Mouse (Mus musculus): ENCODE measurements around the gene Olfr1308. TPM values are rescaled to one million over a fixed set of nuclear protein-coding genes. Genes with fewer than 3 reads are reported as not detected.

The Olfr1308 gene
- not detected in 2 replicates for polyA plus RNA-seq (2014; fragmentation: Nextera tagmentation; extraction: Ambion mirVana)

GRCm38 (mm10) chr2:111964844-111965243, at the start of gene Olfr1308:
Olfr1308 (minus strand) TSS chr2:111964944.
- 56% methylated on average over 1 of the region's 1 CpGs for WGBS

GRCm38 (mm10) chr2:112012608-112013007, 47.9 kb upstream of the Olfr1308 start, which contains the start of gene Olfr1310:
Olfr1310 (minus strand) TSS chr2:112012708.
- Histone ChIP-seq H3K9ac (ENCODE audit: low read length) (no peak within 1 kb of the TSS), H3K9me3 (ENCODE audit: control insufficient read depth, low read length) (no peaks in the 10 kb centered on the region), H3K36me3 (ENCODE audit: control insufficient read depth, insufficient read depth, low read length) (no peaks in the 10 kb centered on the region), H3K4me2 (ENCODE audit: low read depth, low read length, severe bottlenecking) (no peak within 1 kb of the TSS), H3K4me3 (ENCODE audit: low read depth, low read length) (no peak within 1 kb of the TSS), H3K27me3 (ENCODE audit: control insufficient read depth, insufficient read depth, low read length) (no peaks in the 10 kb centered on the region), H3K27ac (ENCODE audit: low read depth, low read length) (no peak within 1 kb of the TSS), H3K4me1 (replicated peaks; ENCODE audit: control insufficient read depth, insufficient read depth, low read length) (no peaks in the 10 kb centered on the region)
- no peak for DNase-seq (ENCODE audit: low spot score)
- no peak for ATAC-seq (replicated peaks; ENCODE audit: low FRiP score)

More at GRCm38 (mm10) chr2:111964844-111965243, at the start of gene Olfr1308:
- DNase-seq (ENCODE audit: low spot score) (no peak), ATAC-seq (replicated peaks; ENCODE audit: low FRiP score) (no peak)
- H3K9me3 ChIP-seq (ENCODE audit: control insufficient read depth, low read length), result no peaks in the 10 kb centered on the region
- H3K36me3 ChIP-seq (ENCODE audit: control insufficient read depth, insufficient read depth, low read length), result no peaks in the 10 kb centered on the region
- no peak within 1 kb of the TSS for H3K4me3 ChIP-seq (ENCODE audit: low read depth, low read length)
- no peak within 1 kb of the TSS for H3K9ac ChIP-seq (ENCODE audit: low read length)
- H3K4me2 ChIP-seq (ENCODE audit: low read depth, low read length, severe bottlenecking), result no peak within 1 kb of the TSS
- no peaks in the 10 kb centered on the region for H3K4me1 ChIP-seq (replicated peaks; ENCODE audit: control insufficient read depth, insufficient read depth, low read length)
- no peak within 1 kb of the TSS for H3K27ac ChIP-seq (ENCODE audit: low read depth, low read length)
- H3K27me3 ChIP-seq (ENCODE audit: control insufficient read depth, insufficient read depth, low read length), result no peaks in the 10 kb centered on the region

- DNase-seq (ENCODE audit: low spot score), result no peak
- 78% methylated on average over 1 of the region's 1 CpGs for whole genome bisulfite sequencing
- H3K27me3 ChIP-seq (ENCODE audit: control insufficient read depth, insufficient read depth, low read length), result no peaks in the 10 kb centered on the region
- H3K27ac ChIP-seq (ENCODE audit: low read depth, low read length), result no peak within 1 kb of the TSS
- no peak for ATAC-seq (replicated peaks; ENCODE audit: low FRiP score)
- no peak within 1 kb of the TSS for H3K4me3 ChIP-seq (ENCODE audit: low read depth, low read length)
- H3K4me2 ChIP-seq (ENCODE audit: low read depth, low read length, severe bottlenecking), result no peak within 1 kb of the TSS
- H3K36me3 ChIP-seq (ENCODE audit: control insufficient read depth, insufficient read depth, low read length), result no peaks in the 10 kb centered on the region
- H3K9ac ChIP-seq (ENCODE audit: low read length), result no peak within 1 kb of the TSS
- H3K9me3 ChIP-seq (ENCODE audit: control insufficient read depth, low read length), result no peaks in the 10 kb centered on the region
- H3K4me1 ChIP-seq (replicated peaks; ENCODE audit: control insufficient read depth, insufficient read depth, low read length), result no peaks in the 10 kb centered on the region
Observed at GRCm38 (mm10) chr2:111990181-111990580, 25.4 kb upstream of the Olfr1308 start, which contains the start of gene Olfr1309. Olfr1309 (minus strand) TSS chr2:111990281.

- H3K9me3 ChIP-seq (ENCODE audit: control insufficient read depth, low read length), result no peaks in the 10 kb centered on the region
- H3K4me2 ChIP-seq (ENCODE audit: low read depth, low read length, severe bottlenecking), result no peak within 1 kb of the TSS
- H3K27me3 ChIP-seq (ENCODE audit: control insufficient read depth, insufficient read depth, low read length), result no peaks in the 10 kb centered on the region
- H3K27ac ChIP-seq (ENCODE audit: low read depth, low read length), result no peak within 1 kb of the TSS
- WGBS, result 76% methylated on average over 1 of the region's 1 CpGs
- H3K4me3 ChIP-seq (ENCODE audit: low read depth, low read length), result no peak within 1 kb of the TSS
- DNase-seq (ENCODE audit: low spot score) (no peak), ATAC-seq (replicated peaks; ENCODE audit: low FRiP score) (no peak)
- H3K9ac ChIP-seq (ENCODE audit: low read length), result no peak within 1 kb of the TSS
- no peaks in the 10 kb centered on the region for H3K4me1 ChIP-seq (replicated peaks; ENCODE audit: control insufficient read depth, insufficient read depth, low read length)
- H3K36me3 ChIP-seq (ENCODE audit: control insufficient read depth, insufficient read depth, low read length), result no peaks in the 10 kb centered on the region
Observed at GRCm38 (mm10) chr2:111949340-111949739, 15.4 kb downstream of the Olfr1308 start, which contains the start of gene Olfr1307. Olfr1307 (minus strand) TSS chr2:111949440.

- no peak for ATAC-seq (replicated peaks; ENCODE audit: low FRiP score)
Observed at GRCm38 (mm10) chr2:111916171-111916570, 48.6 kb downstream of the Olfr1308 start, which contains the start of gene Olfr1306. Olfr1306 (minus strand) TSS chr2:111916271.

More at GRCm38 (mm10) chr2:111916171-111916570, 48.6 kb downstream of the Olfr1308 start, which contains the start of gene Olfr1306:
- no peak within 1 kb of the TSS for H3K4me2 ChIP-seq (ENCODE audit: low read depth, low read length, severe bottlenecking)
- H3K27ac ChIP-seq (ENCODE audit: low read depth, low read length), result no peak within 1 kb of the TSS
- WGBS, result 82% methylated on average over 1 of the region's 1 CpGs
- no peaks in the 10 kb centered on the region for H3K9me3 ChIP-seq (ENCODE audit: control insufficient read depth, low read length)
- H3K4me1 ChIP-seq (replicated peaks; ENCODE audit: control insufficient read depth, insufficient read depth, low read length), result no peaks in the 10 kb centered on the region
- no peak within 1 kb of the TSS for H3K4me3 ChIP-seq (ENCODE audit: low read depth, low read length)
- DNase-seq (ENCODE audit: low spot score), result no peak
- H3K9ac ChIP-seq (ENCODE audit: low read length), result no peak within 1 kb of the TSS
- no peaks in the 10 kb centered on the region for H3K36me3 ChIP-seq (ENCODE audit: control insufficient read depth, insufficient read depth, low read length)
- H3K27me3 ChIP-seq (ENCODE audit: control insufficient read depth, insufficient read depth, low read length), result no peaks in the 10 kb centered on the region

Other genes starting within 250 kb of the Olfr1308 start
- not detected in 2 replicates for gene Olfr1301, start 213.9 kb downstream of the Olfr1308 start, polyA plus RNA-seq (2014; fragmentation: Nextera tagmentation; extraction: Ambion mirVana)
- gene Olfr1302, start 187.5 kb downstream of the Olfr1308 start, polyA plus RNA-seq (2014; fragmentation: Nextera tagmentation; extraction: Ambion mirVana), result not detected in 2 replicates
- gene Olfr1303, start 144.6 kb downstream of the Olfr1308 start, polyA plus RNA-seq (2014; fragmentation: Nextera tagmentation; extraction: Ambion mirVana), result 0.20 TPM in 1 of 2 replicates, not detected in the other
- not detected in 2 replicates for gene Olfr1305, start 87.8 kb downstream of the Olfr1308 start, polyA plus RNA-seq (2014; fragmentation: Nextera tagmentation; extraction: Ambion mirVana)
- not detected in 2 replicates for gene Olfr1306, start 48.7 kb downstream of the Olfr1308 start, polyA plus RNA-seq (2014; fragmentation: Nextera tagmentation; extraction: Ambion mirVana)
- gene Olfr1307, start 15.5 kb downstream of the Olfr1308 start, polyA plus RNA-seq (2014; fragmentation: Nextera tagmentation; extraction: Ambion mirVana), result 0.01 TPM in 2 replicates
- gene Olfr1309, start 25.3 kb upstream of the Olfr1308 start, polyA plus RNA-seq (2014; fragmentation: Nextera tagmentation; extraction: Ambion mirVana), result not detected in 2 replicates
- gene Olfr1310, start 47.8 kb upstream of the Olfr1308 start, polyA plus RNA-seq (2014; fragmentation: Nextera tagmentation; extraction: Ambion mirVana), result not detected in 2 replicates
- gene Olfr1311, start 59.5 kb upstream of the Olfr1308 start, polyA plus RNA-seq (2014; fragmentation: Nextera tagmentation; extraction: Ambion mirVana), result not detected in 2 replicates
- gene Olfr1312, start 85.3 kb upstream of the Olfr1308 start, polyA plus RNA-seq (2014; fragmentation: Nextera tagmentation; extraction: Ambion mirVana), result not detected in 2 replicates
- not detected in 2 replicates for gene Olfr1313, start 112.9 kb upstream of the Olfr1308 start, polyA plus RNA-seq (2014; fragmentation: Nextera tagmentation; extraction: Ambion mirVana)
- gene Olfr1314, start 131.8 kb upstream of the Olfr1308 start, polyA plus RNA-seq (2014; fragmentation: Nextera tagmentation; extraction: Ambion mirVana), result not detected in 2 replicates
- not detected in 2 replicates for gene Olfr1315-ps1, start 150.5 kb upstream of the Olfr1308 start, polyA plus RNA-seq (2014; fragmentation: Nextera tagmentation; extraction: Ambion mirVana)
- gene Olfr1316, start 170.0 kb upstream of the Olfr1308 start, polyA plus RNA-seq (2014; fragmentation: Nextera tagmentation; extraction: Ambion mirVana), result not detected in 2 replicates
- gene Olfr1317, start 175.4 kb upstream of the Olfr1308 start, polyA plus RNA-seq (2014; fragmentation: Nextera tagmentation; extraction: Ambion mirVana), result not detected in 2 replicates
- 0.08 TPM in 1 of 2 replicates, not detected in the other for gene Olfr1318, start 189.3 kb upstream of the Olfr1308 start, polyA plus RNA-seq (2014; fragmentation: Nextera tagmentation; extraction: Ambion mirVana)

Data from forebrain, embryonic 11.5 days (tissue).